Mouse (Mus musculus) E14TG2a.4 (cell line): ENCODE measurements at regions not wholly inside any gene's neighbourhood (a gene's known extent, or its start where the extent isn't known, plus 50 kb on each side); places are given as distances from the start of the nearest gene placed in this dataset.
"Not testable (repeated sequence)": the region's sequence is repeated elsewhere in the genome, so short reads cannot be mapped to it uniquely, and the experiment has no call there.

Experiments
- H3K27me3 ChIP-seq: 2 replicates; pipeline ENCODE4 v1.6.1; 2014; ENCODE audit warnings: low read length, control low read depth; ENCODE audit not compliant: insufficient read depth
- H3K36me3 ChIP-seq: 2 replicates; pipeline ENCODE4 v1.6.1; 2014; ENCODE audit warnings: low read length, control low read depth; ENCODE audit not compliant: insufficient read depth
- H3K4me1 ChIP-seq: replicated peaks from 2 replicates; pipeline ENCODE4 v1.6.1; 2014; ENCODE audit warnings: low read depth, low read length, control low read depth
- H3K4me3 ChIP-seq: replicated peaks from 2 replicates; pipeline ENCODE4 v1.5.1; 2014; ENCODE audit warnings: mild to moderate bottlenecking, low read length
- H3K9me3 ChIP-seq: 2 replicates; pipeline ENCODE4 v1.6.1; 2014; ENCODE audit warnings: low read length, control low read depth
- CTCF ChIP-seq: conservative IDR thresholded peaks from 2 replicates; pipeline ENCODE4 v1.5.1; 2014; ENCODE audit warnings: low read length
- NANOG ChIP-seq: IDR thresholded peaks from 2 replicates; pipeline ENCODE4 v1.6.1; 2014; ENCODE audit warnings: borderline replicate concordance, low read length, mixed read lengths
- POU5F1 ChIP-seq: IDR thresholded peaks from 2 replicates; pipeline ENCODE4 v1.6.1; 2014; ENCODE audit warnings: low read length, borderline replicate concordance

- Histone ChIP-seq H3K4me1 (peaks cover 34% of the 10 kb centered on the region), H3K4me3 (no peak overlapping the region), H3K36me3 (no peaks in the 10 kb centered on the region), H3K27me3 (no peaks in the 10 kb centered on the region), H3K9me3 (no peaks in the 10 kb centered on the region)
- TF ChIP-seq POU5F1 (no peak), NANOG (no peak), CTCF (no peak)
Observed at GRCm38 (mm10) chr5:149870596-149870995, 147.9 kb upstream of the Rxfp2 start.

- H3K36me3 ChIP-seq = no peaks in the 10 kb centered on the region
- TF ChIP-seq NANOG (no peak), POU5F1 (no peak), CTCF (no peak)
- H3K4me3 ChIP-seq = no peak overlapping the region
Observed at GRCm38 (mm10) chr5:149871521-149871920, 147.0 kb upstream of the Rxfp2 start.

DNA sequence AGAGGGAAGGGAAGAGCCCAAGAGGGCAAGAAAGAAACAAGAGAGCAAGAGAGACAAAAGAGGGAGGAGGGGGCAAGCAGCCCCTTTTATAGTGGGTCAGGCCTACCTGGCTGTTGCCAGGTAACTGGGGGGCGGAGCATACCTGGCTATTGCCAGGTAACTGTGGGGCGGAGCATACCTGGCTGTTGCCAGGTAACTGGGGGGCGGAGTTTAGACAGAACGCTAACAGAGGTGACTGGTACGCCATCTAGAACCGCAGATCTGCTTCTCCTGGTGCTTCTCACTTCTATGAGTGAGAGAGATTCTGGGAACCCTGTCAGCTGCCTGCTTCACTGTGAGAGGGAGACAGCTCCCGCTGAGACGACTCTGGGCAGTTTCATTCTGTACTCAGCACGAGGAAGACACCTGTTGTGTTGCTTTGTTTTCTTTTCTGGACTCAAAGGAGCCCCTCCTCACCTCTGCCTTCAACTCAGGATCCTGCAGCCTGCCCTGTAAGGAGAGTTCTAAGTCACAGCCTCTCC, 144.9 kb upstream of the Rxfp2 start:
- Histone ChIP-seq H3K27me3 (no peaks in the 10 kb centered on the region), H3K9me3 (no peaks in the 10 kb centered on the region), H3K4me1 (peaks cover 31% of the 10 kb centered on the region), H3K36me3 (no peaks in the 10 kb centered on the region), H3K4me3 (no peak overlapping the region)
- TF ChIP-seq NANOG (no peak), CTCF (no peak), POU5F1 (no peak)

More at GRCm38 (mm10) chr5:149871521-149871920, 147.0 kb upstream of the Rxfp2 start:
- no peaks in the 10 kb centered on the region for H3K9me3 ChIP-seq
- no peaks in the 10 kb centered on the region for H3K27me3 ChIP-seq
- peaks cover 31% of the 10 kb centered on the region for H3K4me1 ChIP-seq

DNA sequence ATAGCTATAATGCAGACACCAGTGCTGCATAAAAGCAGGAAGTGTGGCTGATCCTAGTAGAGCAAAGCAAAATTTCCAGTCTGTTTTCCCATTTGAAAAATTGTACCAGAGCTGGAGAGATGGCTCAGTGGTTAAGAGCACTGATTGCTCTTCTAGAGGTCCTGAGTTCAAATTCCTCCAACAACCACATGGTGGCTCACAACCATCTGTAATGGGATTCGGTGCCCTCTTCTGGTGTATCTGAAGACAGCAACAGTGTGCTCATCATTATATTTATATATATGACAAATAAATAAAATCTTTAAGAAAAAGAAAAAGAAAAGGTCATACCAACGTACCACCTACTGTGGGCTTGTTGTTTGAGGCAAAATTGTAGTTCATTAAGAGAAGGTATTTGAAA, 144.1 kb upstream of the Rxfp2 start:
- Histone ChIP-seq H3K36me3 (no peaks in the 10 kb centered on the region), H3K9me3 (no peaks in the 10 kb centered on the region), H3K27me3 (no peaks in the 10 kb centered on the region), H3K4me3 (no peak overlapping the region), H3K4me1 (peaks cover 31% of the 10 kb centered on the region)
- TF ChIP-seq CTCF (0 out of 2 replicates have a peak, but pooled peaks have one; percentile 14), NANOG (no peak)

- not testable (repeated sequence) for H3K4me1 ChIP-seq, H3K27me3 ChIP-seq, H3K36me3 ChIP-seq, H3K9me3 ChIP-seq, H3K4me3 ChIP-seq
Observed at GRCm38 (mm10) chr5:149892453-149892852, 126.0 kb upstream of the Rxfp2 start.

DNA sequence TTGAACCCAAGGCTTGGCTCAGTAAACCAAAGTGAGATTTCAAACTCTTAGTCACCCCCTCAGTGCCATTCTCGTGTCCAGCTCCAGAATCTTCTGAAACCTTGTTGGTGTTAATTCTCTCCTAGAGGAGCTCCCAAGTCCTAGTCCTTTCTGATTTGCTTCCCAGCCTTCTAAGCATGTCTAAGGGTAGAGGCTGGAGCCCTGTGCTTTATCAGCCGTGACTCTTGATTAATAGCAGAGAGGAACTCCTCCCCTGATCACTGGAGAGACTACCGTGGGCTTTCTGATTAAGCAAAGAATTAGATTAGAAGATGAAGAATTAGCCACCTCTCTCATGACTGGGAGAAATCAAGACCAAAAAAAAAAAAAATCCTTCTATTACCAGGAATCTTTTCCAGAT, 111.5 kb upstream of the Rxfp2 start:
- H3K27me3 ChIP-seq = no peaks in the 10 kb centered on the region
- no peaks in the 10 kb centered on the region for H3K36me3 ChIP-seq
- H3K4me1 ChIP-seq = no peaks in the 10 kb centered on the region
- no peak overlapping the region for H3K4me3 ChIP-seq
- TF ChIP-seq POU5F1 = no peak
- no peak for TF ChIP-seq NANOG
- no peak for TF ChIP-seq CTCF
- H3K9me3 ChIP-seq = no peaks in the 10 kb centered on the region

GRCm38 (mm10) chr5:149908376-149909078, 109.9 kb upstream of the Rxfp2 start:
- TF ChIP-seq NANOG = no peak
- no peak for TF ChIP-seq POU5F1
- no peak for TF ChIP-seq CTCF
- Histone ChIP-seq H3K27me3 (no peaks in the 10 kb centered on the region), H3K4me1 (no peaks in the 10 kb centered on the region), H3K36me3 (no peaks in the 10 kb centered on the region), H3K4me3 (no peak overlapping the region), H3K9me3 (peaks cover 7% of the 10 kb centered on the region)

DNA sequence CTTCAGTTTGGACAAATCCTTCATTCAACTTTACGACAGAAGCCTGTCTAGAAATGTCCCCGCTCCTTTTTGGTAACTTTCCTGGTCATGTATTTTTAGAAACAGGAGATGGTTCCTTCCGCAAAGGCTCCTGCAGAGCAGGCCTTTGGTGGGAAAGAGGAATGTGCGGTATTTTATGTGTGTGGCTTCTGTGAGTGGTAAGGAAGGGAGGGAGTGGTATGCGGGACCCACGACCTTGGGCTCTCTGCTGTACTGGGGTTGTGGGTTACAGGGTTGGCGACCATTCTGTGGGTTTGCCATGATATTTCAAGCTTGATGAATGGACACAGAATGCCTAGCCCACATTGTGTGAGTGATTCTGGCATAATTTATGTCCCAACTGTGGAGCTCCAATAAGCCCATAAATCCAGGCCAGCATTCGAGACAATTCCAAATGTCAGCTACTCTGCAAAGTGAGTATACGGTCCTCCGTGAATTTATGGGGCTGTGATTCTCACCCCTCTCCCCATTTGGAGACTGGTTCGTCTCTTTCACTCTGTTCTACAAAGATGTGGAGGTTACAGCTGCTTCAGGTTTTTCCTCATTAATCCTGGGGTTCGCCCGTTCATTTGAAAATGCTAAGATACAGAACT, 109.3 kb upstream of the Rxfp2 start:
- Histone ChIP-seq H3K9me3 (peaks cover 7% of the 10 kb centered on the region), H3K36me3 (no peaks in the 10 kb centered on the region), H3K27me3 (no peaks in the 10 kb centered on the region), H3K4me3 (no peak overlapping the region), H3K4me1 (no peaks in the 10 kb centered on the region)
- TF ChIP-seq CTCF = no peak
- no peak for TF ChIP-seq POU5F1
- TF ChIP-seq NANOG = no peak
